In the genomic region with DNA sequence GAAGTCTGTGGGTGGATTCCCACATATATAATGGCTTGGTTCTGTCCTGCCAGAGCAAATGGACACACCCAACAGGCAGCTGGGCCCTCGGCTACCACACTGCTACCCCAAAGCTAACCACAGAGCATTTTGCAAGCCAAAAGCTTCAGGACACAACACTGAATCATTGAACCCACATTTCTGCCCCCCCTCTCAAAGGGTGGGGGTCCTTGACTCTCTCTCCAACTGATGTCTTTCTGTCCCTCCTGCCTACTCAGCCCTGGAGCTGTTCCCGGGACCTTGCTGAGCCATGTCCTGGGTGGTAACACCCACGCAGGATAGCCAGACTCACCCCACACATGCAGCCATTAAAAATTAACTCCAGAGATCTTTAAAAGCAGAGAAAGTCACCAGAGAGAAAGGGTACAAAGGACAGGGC, we compare ENCODE assay signal across 15 mouse cellular contexts. TPM values are rescaled to one million over a fixed set of nuclear protein-coding genes. Genes with fewer than 3 reads are reported as not detected.
DNase-seq lines count a peak whose midpoint lies in the region; ATAC-seq and TF ChIP-seq lines count a peak whose summit lies in the region.
"Had no signal": no experiment of that assay in that cellular context is flagged by ENCODE, and none has a peak within 500 bp of the region (broad histone marks: within the 10 kb centered on the region; RNA-seq: fewer than 3 reads in every experiment).

No protein-coding gene starts in this region.

- no peak for TF ChIP-seq CTCF in liver, adult 2 months (IDR thresholded peaks at IDR 0.05; ENCODE audit: low read depth, low read length)
- no peak for TF ChIP-seq CTCF in embryonic fibroblast, embryonic 13.5 days (IDR thresholded peaks at IDR 0.05; ENCODE audit: borderline replicate concordance, insufficient read depth, low read length)

- H3ac ChIP-seq in myocyte (ENCODE audit: control insufficient read depth, insufficient read length): no peak overlapping the region

- peaks cover 13% of the 10 kb centered on the region for H3K36me3 ChIP-seq in embryonic facial prominence, embryonic 13.5 days
- peaks cover 26% of the 10 kb centered on the region for H3K36me3 ChIP-seq in embryonic facial prominence, embryonic 10.5 days (replicated peaks)
- no peaks in the 10 kb centered on the region for H3K36me3 ChIP-seq in liver, adult 2 months (ENCODE audit: control insufficient read depth, insufficient read depth, low read length)
- no peaks in the 10 kb centered on the region for H3K36me3 ChIP-seq in liver, embryonic 11.5 days (ENCODE audit: control insufficient read depth, insufficient read depth, low read length)
- H3K36me3 ChIP-seq in myocyte (ENCODE audit: control insufficient read depth, insufficient read depth): no peaks in the 10 kb centered on the region
- H3K36me3 ChIP-seq: midbrain, embryonic 12.5 days had no signal

- TF ChIP-seq POLR2A in liver, adult 2 months (IDR thresholded peaks at IDR 0.05; ENCODE audit: extremely low read depth, insufficient read depth, low read length): no peak
- no peak for TF ChIP-seq POLR2A in embryonic fibroblast, embryonic 13.5 days (IDR thresholded peaks at IDR 0.05; ENCODE audit: low read depth, low read length)
- TF ChIP-seq POLR2A in myocyte (IDR thresholded peaks at IDR 0.05; ENCODE audit: insufficient read length, low read depth): no peak

- no peak overlapping the region for H3K4me3 ChIP-seq in embryonic facial prominence, embryonic 13.5 days
- no peak overlapping the region for H3K4me3 ChIP-seq in embryonic facial prominence, embryonic 10.5 days
- H3K4me3 ChIP-seq in liver, adult 2 months (ENCODE audit: insufficient read depth, low read depth, low read length): no peak overlapping the region
- H3K4me3 ChIP-seq in liver, embryonic 11.5 days (ENCODE audit: low read depth, low read length): no peak overlapping the region
- no peak overlapping the region for H3K4me3 ChIP-seq in embryonic fibroblast, embryonic 13.5 days (ENCODE audit: insufficient read depth, low read length)
- H3K4me3 ChIP-seq in myocyte: no peak overlapping the region
- H3K4me3 ChIP-seq: midbrain, embryonic 12.5 days had no signal

- ATAC-seq in embryonic facial prominence, embryonic 13.5 days (ENCODE audit: insufficient number of reproducible peaks, insufficient read depth, low FRiP score, low TSS enrichment, low read depth): no peak
- no peak for ATAC-seq in liver, embryonic 11.5 days (replicated peaks; ENCODE audit: low FRiP score)
- ATAC-seq: forebrain, embryonic 14.5 days; hindbrain, postnatal 0 days; lung, postnatal 0 days had no signal

- DNase-seq in embryonic facial prominence, embryonic 10.5 days (ENCODE audit: low spot score): no peak
- DNase-seq in liver, adult 2 months (ENCODE audit: extremely low read depth, low read depth, low spot score): peak; percentile 79
- no peak for DNase-seq in liver, embryonic 11.5 days (ENCODE audit: low spot score)
- no peak for DNase-seq in ovary, adult 18-20 months (ENCODE audit: low spot score)
- no peak for DNase-seq in cerebellum, adult 11-12 months
- DNase-seq: cerebellum, postnatal 25 days; heart, postnatal 36 days; thymus, postnatal 14 days had no signal

- H3K79me2 ChIP-seq in liver, adult 2 months (ENCODE audit: control insufficient read depth, insufficient read depth, low read length): peaks cover 15% of the 10 kb centered on the region; the same call in 1 of the 2 replicates
- peaks cover 40% of the 10 kb centered on the region for H3K79me2 ChIP-seq in myocyte (ENCODE audit: control insufficient read depth, insufficient read depth)

- H3K4me1 ChIP-seq in embryonic facial prominence, embryonic 13.5 days: peaks cover 84% of the 10 kb centered on the region
- peaks cover 65% of the 10 kb centered on the region for H3K4me1 ChIP-seq in embryonic facial prominence, embryonic 10.5 days
- peaks cover 41% of the 10 kb centered on the region for H3K4me1 ChIP-seq in liver, adult 2 months (ENCODE audit: control insufficient read depth, insufficient read depth, low read length)
- peaks cover 24% of the 10 kb centered on the region for H3K4me1 ChIP-seq in liver, embryonic 11.5 days (replicated peaks; ENCODE audit: control insufficient read depth, insufficient read depth, low read length)
- H3K4me1 ChIP-seq in embryonic fibroblast, embryonic 13.5 days (ENCODE audit: control insufficient read depth, insufficient read depth, low read length): peaks cover 22% of the 10 kb centered on the region

- peak overlapping the region; percentile 17; the same call in 1 of the 2 replicates for H3K9ac ChIP-seq in embryonic facial prominence, embryonic 13.5 days
- H3K9ac ChIP-seq in liver, adult 2 months (ENCODE audit: low read depth, low read length): peak overlapping the region; percentile 34; the same call in 1 of the 2 replicates
- no peak overlapping the region for H3K9ac ChIP-seq in liver, embryonic 11.5 days (ENCODE audit: low read depth, low read length)
- H3K9ac ChIP-seq: midbrain, embryonic 12.5 days had no signal

- H3K27me3 ChIP-seq in embryonic facial prominence, embryonic 13.5 days: no peaks in the 10 kb centered on the region
- no peaks in the 10 kb centered on the region for H3K27me3 ChIP-seq in embryonic facial prominence, embryonic 10.5 days (replicated peaks; ENCODE audit: low read depth, poor library complexity, severe bottlenecking)
- no peaks in the 10 kb centered on the region for H3K27me3 ChIP-seq in liver, adult 2 months (ENCODE audit: control insufficient read depth, insufficient read depth, low read length)
- H3K27me3 ChIP-seq in liver, embryonic 11.5 days (replicated peaks; ENCODE audit: control insufficient read depth, insufficient read depth, low read length): no peaks in the 10 kb centered on the region
- H3K27me3 ChIP-seq in myocyte (ENCODE audit: control insufficient read depth, insufficient read depth, insufficient read length): no peaks in the 10 kb centered on the region
- H3K27me3 ChIP-seq: midbrain, embryonic 12.5 days had no signal

- H3K27ac ChIP-seq in embryonic facial prominence, embryonic 13.5 days: peak overlapping the region; percentile 80
- H3K27ac ChIP-seq in embryonic facial prominence, embryonic 10.5 days (replicated peaks): no peak overlapping the region
- H3K27ac ChIP-seq in liver, adult 2 months (replicated peaks; ENCODE audit: insufficient read depth, low read depth, low read length): peak overlapping the region; percentile 44
- no peak overlapping the region for H3K27ac ChIP-seq in liver, embryonic 11.5 days (ENCODE audit: low read depth, low read length)
- peak overlapping the region; percentile 74 for H3K27ac ChIP-seq in embryonic fibroblast, embryonic 13.5 days (ENCODE audit: insufficient read depth, low read length)
- H3K27ac ChIP-seq: hindbrain, postnatal 0 days; midbrain, embryonic 12.5 days had no signal

- 50% methylated on average over 3 of the region's 3 CpGs for WGBS in embryonic facial prominence, embryonic 13.5 days
- whole genome bisulfite sequencing in embryonic facial prominence, embryonic 10.5 days: 86% methylated on average over 3 of the region's 3 CpGs
- 13% methylated on average over 3 of the region's 3 CpGs for WGBS in liver, adult 2 months
- WGBS in liver, embryonic 11.5 days: 71% methylated on average over 3 of the region's 3 CpGs

- no peaks in the 10 kb centered on the region for H3K9me3 ChIP-seq in embryonic facial prominence, embryonic 13.5 days
- no peaks in the 10 kb centered on the region for H3K9me3 ChIP-seq in embryonic facial prominence, embryonic 10.5 days
- no peaks in the 10 kb centered on the region for H3K9me3 ChIP-seq in liver, embryonic 11.5 days (ENCODE audit: control insufficient read depth, low read length)
- H3K9me3 ChIP-seq: midbrain, embryonic 12.5 days had no signal

- H3K4me2 ChIP-seq in embryonic facial prominence, embryonic 13.5 days: peak overlapping the region; percentile 24
- H3K4me2 ChIP-seq in liver, embryonic 11.5 days: no peak overlapping the region
- peak overlapping the region; percentile 75 for H3K4me2 ChIP-seq in myocyte (ENCODE audit: low read depth)
- H3K4me2 ChIP-seq: midbrain, embryonic 12.5 days had no signal

TF ChIP-seq in myocyte, 11 proteins besides CTCF, POLR2A, EP300 and RAD21:
- TF ChIP-seq MAX (IDR thresholded peaks at IDR 0.05; ENCODE audit: low read depth) (no peak), TCF12 (IDR thresholded peaks at IDR 0.05; ENCODE audit: insufficient read depth, poor library complexity, severe bottlenecking) (peak; percentile 43), CEBPB (IDR thresholded peaks at IDR 0.05; ENCODE audit: insufficient read depth, poor library complexity, severe bottlenecking) (peak; percentile 63), REST (IDR thresholded peaks at IDR 0.05; ENCODE audit: insufficient read depth, insufficient read length) (no peak), TCF3 (IDR thresholded peaks at IDR 0.05; ENCODE audit: insufficient read length, low read depth) (peak; percentile 57), POLR2AphosphoS2 (IDR thresholded peaks at IDR 0.05; ENCODE audit: insufficient read length, low read depth) (no peak), MYOG (IDR thresholded peaks at IDR 0.05; ENCODE audit: control insufficient read depth in 1 of 3, insufficient read depth in 1 of 3, insufficient read length in 2 of 3, low read depth in 2 of 3) (peak in 2 of 3 experiments; percentile 14 to 86), E2F4 (IDR thresholded peaks at IDR 0.05; ENCODE audit: insufficient read depth) (no peak), SRF (IDR thresholded peaks at IDR 0.05; ENCODE audit: control insufficient read depth, insufficient read length, low read depth) (no peak), USF1 (IDR thresholded peaks at IDR 0.05; ENCODE audit: low read depth) (no peak), MYOD1 (IDR thresholded peaks at IDR 0.05; ENCODE audit: control insufficient read depth in 1 of 3, insufficient read length in 2 of 3, low read depth in 2 of 3) (peak in 2 of 3 experiments; percentile 77 to 87)

RNA-seq across cellular contexts. Expression of gene Tcf7l1, which starts 45.4 kb away (rescaled TPM):
- polyA plus RNA-seq in embryonic facial prominence, embryonic 13.5 days (2015; fragmentation: Nextera tagmentation; extraction: Ambion mirVana): 59.2 and 63.7 TPM in 2 replicates
- polyA plus RNA-seq in embryonic facial prominence, embryonic 10.5 days (2016; fragmentation: Nextera tagmentation; extraction: Ambion mirVana): 34.8 and 37.1 TPM in 2 replicates
- 0.92 and 1.1 TPM in 2 replicates for total RNA-seq in liver, adult 2 months (2014; rRNA removed)
- polyA plus RNA-seq in liver, adult 2 months (2012; rRNA removed): 5.0 and 6.9 TPM in 2 replicates
- 11.6 and 14.6 TPM in 2 replicates for polyA plus RNA-seq in liver, embryonic 11.5 days (2014; fragmentation: Nextera tagmentation; extraction: Ambion mirVana)
- 34.0 and 54.0 TPM in 2 replicates for polyA plus RNA-seq in embryonic fibroblast, embryonic 13.5 days (2011; ENCODE audit: insufficient read length, low read depth, missing spikeins)
- polyA plus RNA-seq in myocyte (2012; fragmentation: generic; extraction: Trizol): 13.3 TPM

Comparison
In these comparisons a context has a peak if more than half of its experiments do, and no peak if none do; other contexts are left out.
1. H3K27ac ChIP-seq: peak in embryonic facial prominence, embryonic 13.5 days (single experiment), liver, adult 2 months (single experiment) and embryonic fibroblast, embryonic 13.5 days (single experiment); none in embryonic facial prominence, embryonic 10.5 days (single experiment) and liver, embryonic 11.5 days (single experiment).